ENCODE assay signal across 20 mouse cellular contexts in the genomic region with DNA sequence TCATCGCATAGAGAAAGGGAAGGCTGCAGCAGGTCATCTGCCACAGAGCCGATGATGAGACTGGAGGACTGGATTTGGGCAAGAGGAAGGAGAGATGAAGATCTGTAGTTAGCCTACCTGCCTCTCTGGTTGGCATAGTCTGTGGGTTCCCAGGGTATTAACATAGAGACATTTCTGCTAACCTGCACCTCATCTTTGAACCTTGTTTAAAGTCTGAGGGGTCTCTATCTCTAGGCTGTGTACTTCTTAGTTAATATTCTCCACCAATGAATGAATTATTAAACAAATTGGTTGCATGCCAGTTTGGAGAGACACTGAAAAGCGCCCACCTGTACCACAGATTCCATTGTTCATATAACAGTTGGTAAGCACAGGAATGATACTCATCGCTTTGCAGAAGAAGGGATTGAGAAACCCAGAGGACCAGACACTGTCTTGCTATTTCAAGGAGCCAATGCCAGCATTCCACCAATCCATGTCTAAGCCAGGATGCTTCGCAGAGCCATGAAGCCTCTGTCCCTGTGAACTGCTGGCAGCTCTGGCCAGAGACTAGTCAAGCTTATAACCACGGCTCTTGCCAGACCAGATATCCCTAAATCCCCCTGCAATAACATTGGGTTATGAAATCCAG.
DNase-seq lines count a peak whose midpoint lies in the region; ATAC-seq and TF ChIP-seq lines count a peak whose summit lies in the region.
"Had no signal": no experiment of that assay in that cellular context is flagged by ENCODE, and none has a peak within 500 bp of the region (broad histone marks: within the 10 kb centered on the region; RNA-seq: fewer than 3 reads in every experiment).

No protein-coding gene starts in this region.

- no peak for TF ChIP-seq CTCF in kidney, postnatal 0 days (IDR thresholded peaks at IDR 0.05; ENCODE audit: low read depth)

- no peak overlapping the region for H3K27ac ChIP-seq in heart, embryonic 10.5 days
- H3K27ac ChIP-seq in heart, embryonic 12.5 days (ENCODE audit: poor library complexity, severe bottlenecking) = no peak overlapping the region
- peak overlapping the region; percentile 5; the same call in 1 of the 2 replicates for H3K27ac ChIP-seq in kidney, postnatal 0 days
- H3K27ac ChIP-seq in intestine, embryonic 16.5 days (ENCODE audit: low read length) = no peak overlapping the region
- H3K27ac ChIP-seq: embryonic facial prominence, embryonic 10.5 days; forebrain, embryonic 13.5 days; heart, embryonic 15.5 days had no signal

- no peaks in the 10 kb centered on the region for H3K9me3 ChIP-seq in heart, embryonic 10.5 days
- H3K9me3 ChIP-seq in heart, embryonic 12.5 days (replicated peaks) = no peaks in the 10 kb centered on the region
- no peaks in the 10 kb centered on the region for H3K9me3 ChIP-seq in kidney, postnatal 0 days (replicated peaks; ENCODE audit: low read length)
- no peaks in the 10 kb centered on the region for H3K9me3 ChIP-seq in intestine, embryonic 16.5 days (ENCODE audit: control insufficient read depth, low read length)
- H3K9me3 ChIP-seq: embryonic facial prominence, embryonic 10.5 days; forebrain, embryonic 13.5 days; heart, embryonic 15.5 days had no signal

- ATAC-seq in heart, embryonic 12.5 days (ENCODE audit: insufficient number of reproducible peaks, low FRiP score) = no peak
- ATAC-seq in kidney, postnatal 0 days (replicated peaks; ENCODE audit: low FRiP score, low read depth) = peak; percentile 86
- ATAC-seq in intestine, embryonic 16.5 days = no peak
- ATAC-seq: CD4-positive, CD25-positive, alpha-beta regulatory T cell, adult 4 months; forebrain, embryonic 13.5 days had no signal

- no peak overlapping the region for H3K4me3 ChIP-seq in heart, embryonic 10.5 days
- no peak overlapping the region for H3K4me3 ChIP-seq in heart, embryonic 12.5 days
- no peak overlapping the region for H3K4me3 ChIP-seq in kidney, postnatal 0 days (replicated peaks; ENCODE audit: low read depth, low read length)
- H3K4me3 ChIP-seq in intestine, embryonic 16.5 days (ENCODE audit: low read length) = no peak overlapping the region
- H3K4me3 ChIP-seq: embryonic facial prominence, embryonic 10.5 days; forebrain, embryonic 13.5 days; heart, embryonic 15.5 days had no signal

- no peaks in the 10 kb centered on the region for H3K27me3 ChIP-seq in heart, embryonic 10.5 days (ENCODE audit: insufficient read depth, poor library complexity, severe bottlenecking)
- H3K27me3 ChIP-seq in heart, embryonic 12.5 days (replicated peaks) = no peaks in the 10 kb centered on the region
- no peaks in the 10 kb centered on the region for H3K27me3 ChIP-seq in kidney, postnatal 0 days (ENCODE audit: insufficient read depth, low read length)
- H3K27me3 ChIP-seq in intestine, embryonic 16.5 days (replicated peaks; ENCODE audit: control insufficient read depth, insufficient read depth, low read length) = no peaks in the 10 kb centered on the region
- H3K27me3 ChIP-seq: forebrain, embryonic 13.5 days; heart, embryonic 15.5 days had no signal

- no peaks in the 10 kb centered on the region for H3K4me1 ChIP-seq in heart, embryonic 10.5 days
- H3K4me1 ChIP-seq in heart, embryonic 12.5 days (replicated peaks) = no peaks in the 10 kb centered on the region
- 0 out of 2 replicates have a peak, but pooled peaks cover 9% of the 10 kb centered on the region for H3K4me1 ChIP-seq in kidney, postnatal 0 days (replicated peaks; ENCODE audit: insufficient read depth, low read length)
- H3K4me1 ChIP-seq in intestine, embryonic 16.5 days (ENCODE audit: control insufficient read depth, insufficient read depth, low read length) = no peaks in the 10 kb centered on the region
- H3K4me1 ChIP-seq: heart, embryonic 15.5 days had no signal

- no peaks in the 10 kb centered on the region for H3K36me3 ChIP-seq in heart, embryonic 10.5 days
- no peaks in the 10 kb centered on the region for H3K36me3 ChIP-seq in heart, embryonic 12.5 days
- H3K36me3 ChIP-seq in kidney, postnatal 0 days (ENCODE audit: insufficient read depth, low read length) = no peaks in the 10 kb centered on the region
- no peaks in the 10 kb centered on the region for H3K36me3 ChIP-seq in intestine, embryonic 16.5 days (ENCODE audit: control insufficient read depth, insufficient read depth, low read length)
- H3K36me3 ChIP-seq: embryonic facial prominence, embryonic 10.5 days; G1E; heart, embryonic 15.5 days had no signal

- WGBS in heart, embryonic 10.5 days = 89% methylated on average over 6 of the region's 6 CpGs
- 77% methylated on average over 6 of the region's 6 CpGs for WGBS in heart, embryonic 12.5 days
- 76% methylated on average over 6 of the region's 6 CpGs for WGBS in kidney, postnatal 0 days
- WGBS in intestine, embryonic 16.5 days = 79% methylated on average over 6 of the region's 6 CpGs

- no peak overlapping the region for H3K9ac ChIP-seq in heart, embryonic 12.5 days
- no peak overlapping the region for H3K9ac ChIP-seq in kidney, postnatal 0 days (ENCODE audit: low read depth, low read length)
- no peak overlapping the region for H3K9ac ChIP-seq in intestine, embryonic 16.5 days (ENCODE audit: low read depth, low read length)
- H3K9ac ChIP-seq: forebrain, embryonic 13.5 days; heart, embryonic 15.5 days had no signal

- peak; percentile 45 for DNase-seq in heart, embryonic 10.5 days (ENCODE audit: low spot score)
- peak; percentile 63 to 69 for DNase-seq in kidney, adult 8-10 months
- DNase-seq in kidney, postnatal 0 days (ENCODE audit: low spot score) = no peak
- peak; percentile 61 to 64 for DNase-seq in kidney, postnatal 36 days
- no peak for DNase-seq in frontal cortex, postnatal 36 days (ENCODE audit: low spot score in 2 of 2)
- DNase-seq: adrenal gland, adult 8-10 months; adrenal gland, postnatal 36 days; B cell, adult 2 months; cerebellum, adult 2 months; cerebellum, postnatal 10 days; gastrocnemius, postnatal 36 days; heart, adult 11 months; heart, postnatal 14 days had no signal

- no peak overlapping the region for H3K4me2 ChIP-seq in heart, embryonic 12.5 days
- H3K4me2 ChIP-seq in kidney, postnatal 0 days (ENCODE audit: low read length) = no peak overlapping the region
- H3K4me2 ChIP-seq in intestine, embryonic 16.5 days (ENCODE audit: low read depth, low read length) = no peak overlapping the region
- H3K4me2 ChIP-seq: forebrain, embryonic 13.5 days; heart, embryonic 15.5 days had no signal

Comparison
In these comparisons a context has a peak if more than half of its experiments do, and no peak if none do; other contexts are left out.
1. DNase-seq: peak in heart, embryonic 10.5 days (single experiment), kidney, adult 8-10 months (2 of 2) and kidney, postnatal 36 days (2 of 2); none in kidney, postnatal 0 days (single experiment) and frontal cortex, postnatal 36 days (0 of 2).